Mouse (Mus musculus) embryonic facial prominence, embryonic 13.5 days (tissue): ENCODE data around the gene Gm21244. TPM values are rescaled to one million over a fixed set of nuclear protein-coding genes. Genes with fewer than 3 reads are reported as not detected.
"Not testable (repeated sequence)": the region's sequence is repeated elsewhere in the genome, so short reads cannot be mapped to it uniquely, and the experiment has no call there.

ENCODE experiments used
- ATAC-seq: fragments of 200-750 bp; cut with Nextera tagmentation; 2 replicates; pipeline ENCODE4 v1.8.0; 2017; ENCODE audit warnings: low read depth; ENCODE audit not compliant: insufficient number of reproducible peaks, insufficient read depth, low FRiP score, low TSS enrichment
- H3K27ac ChIP-seq: fragments of 300-500 bp; sonication (generic); 2 replicates; pipeline ENCODE4 v1.5.1; 2015; ENCODE audit warnings: moderate library complexity, mild to moderate bottlenecking, inconsistent platforms
- H3K27me3 ChIP-seq: fragments of 300-500 bp; sonication (generic); 2 replicates; pipeline ENCODE4 v1.6.1; 2015; ENCODE audit warnings: mild to moderate bottlenecking, inconsistent platforms
- H3K36me3 ChIP-seq: fragments of 300-500 bp; sonication (generic); 2 replicates; pipeline ENCODE4 v1.6.1; 2015; ENCODE audit warnings: mild to moderate bottlenecking, inconsistent platforms
- H3K4me1 ChIP-seq: fragments of 300-500 bp; sonication (generic); 2 replicates; pipeline ENCODE4 v1.6.1; 2015; ENCODE audit warnings: inconsistent platforms
- H3K4me2 ChIP-seq: fragments of 300-500 bp; sonication (generic); 2 replicates; pipeline ENCODE4 v1.6.1; 2015; ENCODE audit warnings: moderate library complexity, mild to moderate bottlenecking, inconsistent platforms
- H3K4me3 ChIP-seq: fragments of 300-500 bp; sonication (generic); 2 replicates; pipeline ENCODE4 v1.5.1; 2015; ENCODE audit warnings: mild to moderate bottlenecking, inconsistent platforms
- H3K9ac ChIP-seq: fragments of 300-500 bp; sonication (generic); 2 replicates; pipeline ENCODE4 v1.6.1; 2015; ENCODE audit warnings: mild to moderate bottlenecking, inconsistent platforms
- H3K9me3 ChIP-seq: fragments of 300-500 bp; sonication (generic); 2 replicates; pipeline ENCODE4 v1.6.1; 2016; ENCODE audit warnings: inconsistent platforms
- WGBS: fragments of 180-500 bp; shearing (Covaris S2); methylation state at CpG from one replicate; pipeline ENCODE4 v1.1.7; 2015; ENCODE audit warnings: mixed read lengths; 5-methylcytosine and 5-hydroxymethylcytosine counted together
- polyA plus RNA-seq: library from polyadenylated mRNA; unstranded; fragments of >200 nt; fragmentation: Nextera tagmentation; extraction: Ambion mirVana; gene quantifications from 2 replicates; pipeline ENCODE4 v1.2.1, GENCODE M21; 2015

Gene Gm21244
- polyA plus RNA-seq, result not detected in 2 replicates

- H3K4me2 ChIP-seq, H3K4me1 ChIP-seq, H3K36me3 ChIP-seq, H3K27me3 ChIP-seq, H3K4me3 ChIP-seq, H3K27ac ChIP-seq, H3K9me3 ChIP-seq, H3K9ac ChIP-seq, ATAC-seq: not testable (repeated sequence)
- WGBS, result no CpG with 5 or more reads among the region's 3 CpGs
Observed at GRCm38 (mm10) chrY:7169193-7169592, at the start of gene Gm21244. TSS of gene Gm21244 (minus strand) at chrY:7169293.

Other genes starting within 250 kb of the Gm21244 start
- gene Gm28998, start 84.5 kb upstream of the Gm21244 start, polyA plus RNA-seq, result not detected in 2 replicates
- gene Gm21788, start 235.7 kb upstream of the Gm21244 start, polyA plus RNA-seq, result not detected in 2 replicates